Mouse (Mus musculus) forebrain, embryonic 10.5 days (tissue): ENCODE results near the gene Heatr6. TPM values are rescaled to one million over a fixed set of nuclear protein-coding genes. Genes with fewer than 3 reads are reported as not detected.

Source experiments
- DNase-seq: peaks from one replicate; pipeline ENCODE4 v3.0.0-alpha.2; 2017; ENCODE audit warnings: low spot score; ENCODE audit errors: extremely low spot score
- H3K27ac ChIP-seq: fragments of 300-500 bp; sonication (generic); 2 replicates; pipeline ENCODE4 v1.5.1; 2016; ENCODE audit warnings: mild to moderate bottlenecking
- H3K27me3 ChIP-seq: fragments of 300-500 bp; sonication (generic); 2 replicates; pipeline ENCODE4 v1.6.1; 2016; ENCODE audit warnings: mild to moderate bottlenecking; ENCODE audit not compliant: poor library complexity, severe bottlenecking
- H3K36me3 ChIP-seq: fragments of 300-500 bp; sonication (generic); replicated peaks from 2 replicates; pipeline ENCODE4 v1.6.1; 2016; ENCODE audit warnings: mild to moderate bottlenecking, moderate library complexity
- H3K4me1 ChIP-seq: fragments of 300-500 bp; sonication (generic); 2 replicates; pipeline ENCODE4 v1.6.1; 2016
- H3K4me3 ChIP-seq: fragments of 300-500 bp; sonication (generic); 2 replicates; pipeline ENCODE4 v1.5.1; 2016; ENCODE audit warnings: mild to moderate bottlenecking, moderate library complexity
- H3K9me3 ChIP-seq: fragments of 300-500 bp; sonication (generic); 2 replicates; pipeline ENCODE4 v1.6.1; 2016; ENCODE audit warnings: mild to moderate bottlenecking, moderate library complexity
- WGBS: fragments of 180-500 bp; shearing (Covaris S2); methylation state at CpG from one replicate; pipeline ENCODE4 v1.1.7; 2016; 5-methylcytosine and 5-hydroxymethylcytosine counted together
- polyA plus RNA-seq: library from polyadenylated mRNA; unstranded; fragments of >200 nt; fragmentation: Nextera tagmentation; extraction: Ambion mirVana; gene quantifications from 2 replicates; pipeline ENCODE4 v1.2.1, GENCODE M21; 2016

Gene Heatr6
- polyA plus RNA-seq, 1 experiment from 2014 or later, result 28.4 TPM

DNA sequence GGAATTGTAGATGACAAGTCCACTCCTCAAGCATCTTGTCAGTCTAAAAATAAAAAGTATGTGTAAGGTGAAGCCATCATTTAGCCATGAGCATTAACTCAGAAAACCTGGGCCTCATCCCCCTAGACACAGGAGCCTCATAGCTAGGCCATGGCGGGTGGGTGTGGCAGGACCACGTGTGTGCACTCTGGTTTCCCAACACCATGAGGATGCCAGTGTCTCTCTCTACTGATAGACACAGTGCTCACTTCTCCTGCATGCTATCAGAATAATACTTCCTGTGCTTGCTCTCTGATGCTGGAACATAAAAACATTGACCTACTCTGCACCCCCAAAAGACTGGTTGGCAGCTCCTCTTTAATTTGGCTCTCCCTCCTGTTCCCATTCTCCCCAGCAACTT, 17.6 kb upstream of the Heatr6 start:
- H3K27me3 ChIP-seq, result no peaks in the 10 kb centered on the region; the same call in 1 of the 2 replicates

GRCm38 (mm10) chr11:83737109-83737558, 16.4 kb upstream of the Heatr6 start:
- H3K27ac ChIP-seq, result no peak overlapping the region
- 91% methylated on average over 3 of the region's 3 CpGs for WGBS
- no peak for DNase-seq
- no peak overlapping the region for H3K4me3 ChIP-seq
- H3K9me3 ChIP-seq, result no peaks in the 10 kb centered on the region; the same call in 1 of the 2 replicates
- peaks cover 4% of the 10 kb centered on the region; the same call in 1 of the 2 replicates for H3K27me3 ChIP-seq
- peaks cover 3% of the 10 kb centered on the region; the same call in 1 of the 2 replicates for H3K4me1 ChIP-seq
- no peaks in the 10 kb centered on the region for H3K36me3 ChIP-seq

More for the DNA sequence above, 17.6 kb upstream of the Heatr6 start:
- DNase-seq, result no peak
- Histone ChIP-seq H3K9me3 (no peaks in the 10 kb centered on the region; the same call in 1 of the 2 replicates), H3K27ac (no peak overlapping the region), H3K4me1 (peaks cover 3% of the 10 kb centered on the region; the same call in 1 of the 2 replicates), H3K36me3 (no peaks in the 10 kb centered on the region), H3K4me3 (no peak overlapping the region)
- 69% methylated on average over 2 of the region's 2 CpGs for WGBS

DNA sequence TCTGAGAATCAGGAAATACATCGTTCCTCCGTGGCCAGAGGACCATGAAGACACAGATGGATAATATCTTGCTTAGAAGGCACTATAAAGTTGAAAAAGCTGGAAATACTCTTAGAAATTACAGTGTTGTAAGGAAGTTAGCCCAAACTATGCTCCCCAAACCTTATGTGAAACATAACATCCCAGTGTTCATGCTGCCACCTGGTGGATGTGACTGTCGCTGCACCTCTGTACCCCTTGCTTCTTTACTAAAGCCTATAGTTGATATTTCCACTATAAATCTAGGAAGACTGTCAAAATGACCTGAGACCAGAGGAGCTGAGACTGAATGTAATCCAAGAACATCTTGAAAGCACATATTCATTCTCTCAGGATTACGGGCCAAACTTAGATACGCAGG, 14.3 kb upstream of the Heatr6 start:
- H3K4me1 ChIP-seq, result peaks cover 3% of the 10 kb centered on the region; the same call in 1 of the 2 replicates
- H3K9me3 ChIP-seq, result no peaks in the 10 kb centered on the region
- no peak overlapping the region for H3K27ac ChIP-seq
- peaks cover 7% of the 10 kb centered on the region; the same call in 1 of the 2 replicates for H3K27me3 ChIP-seq
- H3K36me3 ChIP-seq, result no peaks in the 10 kb centered on the region
- peak; percentile 59 for DNase-seq
- 26% methylated on average over 5 of the region's 5 CpGs for WGBS
- H3K4me3 ChIP-seq, result no peak overlapping the region

- Histone ChIP-seq H3K36me3 (no peaks in the 10 kb centered on the region), H3K27ac (no peak overlapping the region), H3K9me3 (no peaks in the 10 kb centered on the region), H3K4me3 (no peak overlapping the region), H3K27me3 (peaks cover 7% of the 10 kb centered on the region; the same call in 1 of the 2 replicates), H3K4me1 (no peaks in the 10 kb centered on the region)
- WGBS, result 86% methylated on average over 4 of the region's 4 CpGs
- no peak for DNase-seq
These were observed 13.0 kb upstream of the Heatr6 start for GRCm38 (mm10) chr11:83740443-83740991.

- Histone ChIP-seq H3K27ac (no peak overlapping the region), H3K4me3 (no peak overlapping the region), H3K9me3 (no peaks in the 10 kb centered on the region), H3K27me3 (peaks cover 16% of the 10 kb centered on the region; the same call in 1 of the 2 replicates), H3K4me1 (no peaks in the 10 kb centered on the region), H3K36me3 (no peaks in the 10 kb centered on the region)
- DNase-seq, result no peak
- 80% methylated on average over 5 of the region's 5 CpGs for WGBS
These were observed 11.7 kb upstream of the Heatr6 start for GRCm38 (mm10) chr11:83741841-83742240.

DNA sequence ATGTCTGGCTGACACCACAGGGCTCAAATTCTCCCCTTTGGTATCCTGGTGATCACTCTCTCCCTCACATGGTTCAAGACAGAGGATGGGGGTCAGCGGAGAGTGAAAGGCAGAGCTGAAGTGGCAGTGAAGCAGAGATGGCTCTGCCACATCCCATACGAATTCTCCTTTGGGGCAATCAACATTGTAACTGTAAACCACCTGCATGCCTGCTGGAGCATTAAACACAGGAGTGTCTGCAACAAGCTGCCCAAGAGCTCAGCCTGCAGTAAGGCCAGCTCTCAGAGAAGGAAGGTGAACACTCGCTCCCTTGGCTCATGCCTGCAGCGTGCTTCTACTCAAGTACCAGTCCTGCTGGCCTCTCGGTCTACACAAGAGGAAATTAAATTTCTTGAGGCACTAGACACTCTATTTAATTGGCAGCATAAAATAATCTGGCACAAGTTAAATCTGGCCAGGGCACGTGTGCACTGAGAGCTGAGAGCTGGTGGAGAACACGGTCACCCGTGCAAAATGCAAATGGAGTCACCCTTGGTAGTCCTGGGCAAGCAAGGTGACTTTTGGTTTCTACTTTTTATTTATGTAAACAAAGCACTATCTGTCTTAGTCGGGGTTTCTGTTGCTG, 10.7 kb upstream of the Heatr6 start:
- Histone ChIP-seq H3K36me3 (no peaks in the 10 kb centered on the region), H3K27ac (no peak overlapping the region), H3K9me3 (no peaks in the 10 kb centered on the region), H3K4me1 (no peaks in the 10 kb centered on the region), H3K27me3 (peaks cover 21% of the 10 kb centered on the region; the same call in 1 of the 2 replicates), H3K4me3 (no peak overlapping the region)
- no peak for DNase-seq
- WGBS, result 83% methylated on average over 9 of the region's 9 CpGs

DNA sequence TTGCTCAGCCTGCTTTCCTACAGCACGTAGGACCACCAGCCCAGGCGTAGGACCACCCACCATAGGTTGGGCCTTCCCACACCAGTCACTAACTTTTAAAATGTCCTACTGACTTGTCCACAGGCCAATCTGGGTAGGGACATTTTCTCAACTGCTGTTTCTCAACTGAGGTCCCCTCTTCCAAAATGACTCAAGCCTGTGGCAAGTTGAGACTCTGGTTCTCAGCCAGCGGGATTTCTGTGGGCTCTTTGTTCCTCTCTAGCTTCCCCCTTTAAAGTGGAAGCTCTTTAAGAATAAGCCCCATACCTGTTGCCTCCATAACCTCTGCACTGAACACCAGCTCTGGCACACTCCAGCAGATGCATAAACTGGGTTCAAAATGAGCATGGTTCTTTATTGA, 10.0 kb upstream of the Heatr6 start:
- no peaks in the 10 kb centered on the region for H3K4me1 ChIP-seq
- DNase-seq, result no peak
- 89% methylated on average over 3 of the region's 3 CpGs for WGBS

DNA sequence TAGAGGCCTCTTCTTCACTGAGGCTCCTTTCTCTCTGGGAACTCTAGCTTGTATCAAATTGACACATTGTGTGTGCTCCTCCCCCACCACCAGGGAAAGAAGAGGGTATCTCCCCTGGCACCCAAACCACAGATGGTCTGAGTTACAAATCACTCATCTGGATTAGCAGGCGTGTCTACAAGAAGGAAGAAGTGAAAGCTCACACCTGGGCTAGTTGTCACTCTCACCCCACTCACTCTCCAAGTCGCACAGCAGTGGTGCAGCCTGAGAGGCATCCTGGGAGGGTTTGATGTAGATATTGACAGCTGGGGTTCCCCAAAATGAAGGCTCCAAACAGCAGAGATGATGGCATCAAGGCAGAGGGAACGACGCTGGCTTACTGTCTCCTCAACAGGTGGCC, 7.3 kb upstream of the Heatr6 start:
- WGBS, result 76% methylated on average over 4 of the region's 4 CpGs
- peaks cover 33% of the 10 kb centered on the region; the same call in 1 of the 2 replicates for H3K27me3 ChIP-seq
- no peaks in the 10 kb centered on the region for H3K4me1 ChIP-seq
- DNase-seq, result no peak
- no peak overlapping the region for H3K27ac ChIP-seq
- no peaks in the 10 kb centered on the region for H3K9me3 ChIP-seq
- H3K4me3 ChIP-seq, result no peak overlapping the region
- H3K36me3 ChIP-seq, result no peaks in the 10 kb centered on the region

More for the DNA sequence above, 10.0 kb upstream of the Heatr6 start:
- H3K4me3 ChIP-seq, result no peak overlapping the region
- H3K27me3 ChIP-seq, result peaks cover 28% of the 10 kb centered on the region; the same call in 1 of the 2 replicates
- no peaks in the 10 kb centered on the region for H3K36me3 ChIP-seq
- H3K9me3 ChIP-seq, result no peaks in the 10 kb centered on the region
- no peak overlapping the region for H3K27ac ChIP-seq

DNA sequence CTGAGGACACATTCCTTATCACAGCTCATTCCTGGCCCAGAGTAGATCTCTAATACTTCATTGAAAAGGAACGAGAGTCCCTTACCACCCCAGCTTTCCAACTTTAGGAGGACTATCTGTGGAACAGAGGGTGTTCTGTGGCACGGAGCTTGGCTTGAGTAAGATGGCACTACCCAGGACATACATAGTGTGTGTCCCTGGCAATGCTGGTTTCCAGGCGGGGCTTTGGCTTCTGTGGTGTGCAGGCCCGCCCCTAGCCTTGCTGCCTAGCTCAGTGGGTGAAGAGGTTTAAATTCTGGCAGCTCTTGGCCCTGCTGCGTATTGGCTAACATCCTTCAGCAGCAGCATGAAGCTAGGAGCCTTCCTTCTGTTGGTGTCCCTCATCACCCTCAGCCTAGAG, 6.8 kb upstream of the Heatr6 start, which contains the start of gene Wfdc21:
TSS of gene Wfdc21 (plus strand) at position 260 of the 400 bp plus-strand sequence.
- Histone ChIP-seq H3K27me3 (peaks cover 36% of the 10 kb centered on the region; the same call in 1 of the 2 replicates), H3K4me1 (no peaks in the 10 kb centered on the region), H3K9me3 (no peaks in the 10 kb centered on the region), H3K36me3 (no peaks in the 10 kb centered on the region), H3K4me3 (no peak within 1 kb of the TSS), H3K27ac (no peak within 1 kb of the TSS)
- DNase-seq, result no peak
- 83% methylated on average over 5 of the region's 5 CpGs for WGBS

GRCm38 (mm10) chr11:83747376-83748265, 5.9 kb upstream of the Heatr6 start:
- DNase-seq, result no peak
- WGBS, result 75% methylated on average over 6 of the region's 6 CpGs
- H3K9me3 ChIP-seq, result no peaks in the 10 kb centered on the region
- H3K27me3 ChIP-seq, result peaks cover 46% of the 10 kb centered on the region
- H3K27ac ChIP-seq, result no peak overlapping the region
- H3K4me3 ChIP-seq, result no peak overlapping the region
- no peaks in the 10 kb centered on the region for H3K36me3 ChIP-seq
- no peaks in the 10 kb centered on the region for H3K4me1 ChIP-seq

GRCm38 (mm10) chr11:83754227-83754626, 731 bp downstream of the Heatr6 start:
- 6% methylated on average over 8 of the region's 8 CpGs for WGBS
- DNase-seq, result no peak

GRCm38 (mm10) chr11:83767306-83767705, 13.8 kb downstream of the Heatr6 start:
- no peaks in the 10 kb centered on the region for H3K27me3 ChIP-seq
- no peak overlapping the region for H3K27ac ChIP-seq
- WGBS, result 95% methylated on average over 9 of the region's 9 CpGs
- H3K9me3 ChIP-seq, result no peaks in the 10 kb centered on the region; the same call in 1 of the 2 replicates
- no peaks in the 10 kb centered on the region for H3K4me1 ChIP-seq
- no peak overlapping the region for H3K4me3 ChIP-seq
- DNase-seq, result no peak
- H3K36me3 ChIP-seq, result peaks cover 100% of the 10 kb centered on the region

More at GRCm38 (mm10) chr11:83754227-83754626, 731 bp downstream of the Heatr6 start:
- H3K36me3 ChIP-seq, result peaks cover 37% of the 10 kb centered on the region
- peaks cover 17% of the 10 kb centered on the region for H3K4me1 ChIP-seq
- peak overlapping the region; percentile 91 for H3K4me3 ChIP-seq
- peaks cover 16% of the 10 kb centered on the region for H3K27me3 ChIP-seq
- no peaks in the 10 kb centered on the region for H3K9me3 ChIP-seq
- H3K27ac ChIP-seq, result peak overlapping the region; percentile 96
